31 mouse cellular contexts compared by ENCODE assay signal in the genomic region with DNA sequence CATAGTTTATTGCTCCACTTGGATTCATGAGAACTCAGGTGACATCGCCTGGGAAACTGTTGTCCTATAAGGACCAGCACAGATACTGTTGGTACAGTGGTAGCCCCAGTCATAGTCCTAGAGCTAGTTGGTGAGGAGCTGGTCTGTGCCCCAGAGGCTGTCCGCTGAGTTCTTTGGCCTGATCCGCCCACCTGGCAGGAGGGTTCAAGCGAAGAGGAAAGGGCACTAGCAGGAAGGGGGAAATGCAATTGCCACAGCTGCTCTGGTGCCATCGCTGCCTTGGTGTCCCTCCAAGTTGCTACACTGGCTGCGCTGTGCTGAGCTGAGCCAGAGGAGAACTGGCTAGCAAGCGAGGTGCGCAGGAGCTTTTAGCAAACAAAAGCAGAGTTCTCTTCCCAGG. TPM values are rescaled to one million over a fixed set of nuclear protein-coding genes. Genes with fewer than 3 reads are reported as not detected.
"Had no signal": no experiment of that assay in that cellular context is flagged by ENCODE, and none has a peak within 500 bp of the region (broad histone marks: within the 10 kb centered on the region; RNA-seq: fewer than 3 reads in every experiment).

No protein-coding gene starts in this region.

- ATAC-seq: midbrain, embryonic 13.5 days; midbrain, embryonic 16.5 days had no signal

- H3K4me1 ChIP-seq: liver, embryonic 13.5 days had no signal

- H3K36me3 ChIP-seq: liver, embryonic 13.5 days; midbrain, embryonic 10.5 days; midbrain, embryonic 13.5 days; neural tube, embryonic 13.5 days had no signal

- H3K4me3 ChIP-seq: left cerebral cortex, adult 2 months; liver, embryonic 13.5 days; midbrain, embryonic 10.5 days; midbrain, embryonic 13.5 days; myocyte; neural tube, embryonic 13.5 days had no signal

- H3K27me3 ChIP-seq: liver, embryonic 13.5 days; midbrain, embryonic 13.5 days; neural tube, embryonic 13.5 days had no signal

- DNase-seq: layer of hippocampus, postnatal 36 days; liver, embryonic 13.5 days; lung, adult 2 months; lung, postnatal 14 days; lung, postnatal 4 days; right cerebral cortex, adult 18-20 months; right cerebral cortex, postnatal 14 days; right cerebral cortex, postnatal 4 days; thymus, postnatal 25 days had no signal

- H3K27ac ChIP-seq: kidney, postnatal 0 days; left cerebral cortex, adult 2 months; liver, embryonic 13.5 days; midbrain, embryonic 10.5 days; midbrain, embryonic 13.5 days; neural tube, embryonic 13.5 days; stomach, postnatal 0 days had no signal

RNA-seq across cellular contexts. Expression of a gene that starts 53.2 kb away (rescaled TPM):
- total RNA-seq: layer of hippocampus, adult 8-10 months; layer of hippocampus, postnatal 10 days; layer of hippocampus, postnatal 36 days; left cerebral cortex, adult 2 months; left cerebral cortex, postnatal 10 days; liver, adult 2 months; megakaryocyte progenitor cell, adult 5-6 weeks; monocyte, adult 5-6 weeks; neutrophil, adult 5-6 weeks had no signal
- polyA plus RNA-seq: kidney, embryonic 14.5 days; kidney, postnatal 0 days; limb, embryonic 11.5 days; limb, embryonic 14.5 days; liver, adult 2 months; liver, embryonic 13.5 days; liver, embryonic 16.5 days; lung, adult 2 months; lung, embryonic 16.5 days; midbrain, embryonic 10.5 days; midbrain, embryonic 13.5 days; midbrain, embryonic 16.5 days; myocyte; neural tube, embryonic 13.5 days; stomach, embryonic 14.5 days; stomach, postnatal 0 days; thymus, postnatal 0 days had no signal

RNA-seq across cellular contexts. Expression of a gene that starts 55.5 kb away (rescaled TPM):
- total RNA-seq: liver, adult 2 months; megakaryocyte progenitor cell, adult 5-6 weeks; monocyte, adult 5-6 weeks; neutrophil, adult 5-6 weeks had no signal
- polyA plus RNA-seq: kidney, embryonic 14.5 days; kidney, postnatal 0 days; limb, embryonic 11.5 days; liver, adult 2 months; liver, embryonic 13.5 days; liver, embryonic 16.5 days; lung, embryonic 16.5 days; midbrain, embryonic 10.5 days; midbrain, embryonic 13.5 days; midbrain, embryonic 16.5 days; myocyte; neural tube, embryonic 13.5 days; stomach, embryonic 14.5 days; stomach, postnatal 0 days; thymus, postnatal 0 days had no signal
